Mouse (Mus musculus) right cerebral cortex, postnatal 4 days (tissue): ENCODE data around the gene Phgr1.

Source experiments
- DNase-seq: peaks from one replicate; pipeline ENCODE4 v3.0.0-alpha.2; 2022

Gene Phgr1

GRCm38 (mm10) chr2:118751896-118752791, 20.4 kb upstream of the Phgr1 start:
- no peak for DNase-seq

DNA sequence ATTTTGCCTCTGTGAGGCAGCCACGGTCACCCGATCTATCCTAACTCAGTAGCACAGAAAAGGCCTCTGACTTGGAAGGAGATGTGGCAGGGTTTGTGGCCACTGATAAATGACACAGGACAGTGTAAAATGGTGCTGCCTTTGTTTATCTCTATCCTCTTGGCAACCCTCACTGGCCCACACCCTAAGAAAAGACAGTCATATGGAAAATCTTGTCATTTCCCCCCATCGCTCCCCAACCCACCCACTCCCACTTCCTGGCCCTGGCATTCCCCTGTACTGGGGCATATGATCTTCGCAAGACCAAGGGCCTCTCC, 19.8 kb upstream of the Phgr1 start:
- no peak for DNase-seq

DNA sequence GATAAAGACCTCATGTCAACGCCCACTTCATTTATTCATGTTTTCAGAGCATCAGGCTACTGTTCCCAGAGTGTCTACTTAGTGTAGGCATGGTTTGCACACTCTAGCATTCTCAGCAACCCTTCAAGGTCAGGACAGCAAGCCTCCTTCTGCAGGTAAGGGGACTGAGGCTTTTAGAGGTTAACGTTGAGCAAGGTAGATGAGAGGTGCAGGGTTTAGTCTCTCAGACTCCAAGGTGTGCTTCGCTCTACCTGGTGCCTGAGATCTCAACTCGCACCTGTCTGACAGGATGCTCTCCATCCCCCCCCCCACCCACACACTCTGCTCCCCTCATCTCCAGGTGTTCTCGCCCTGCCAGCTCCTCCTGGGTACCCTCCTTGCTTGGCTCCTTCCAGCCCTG, 18.4 kb upstream of the Phgr1 start:
- DNase-seq: no peak

GRCm38 (mm10) chr2:118755407-118755806, 17.2 kb upstream of the Phgr1 start:
- DNase-seq: no peak

DNA sequence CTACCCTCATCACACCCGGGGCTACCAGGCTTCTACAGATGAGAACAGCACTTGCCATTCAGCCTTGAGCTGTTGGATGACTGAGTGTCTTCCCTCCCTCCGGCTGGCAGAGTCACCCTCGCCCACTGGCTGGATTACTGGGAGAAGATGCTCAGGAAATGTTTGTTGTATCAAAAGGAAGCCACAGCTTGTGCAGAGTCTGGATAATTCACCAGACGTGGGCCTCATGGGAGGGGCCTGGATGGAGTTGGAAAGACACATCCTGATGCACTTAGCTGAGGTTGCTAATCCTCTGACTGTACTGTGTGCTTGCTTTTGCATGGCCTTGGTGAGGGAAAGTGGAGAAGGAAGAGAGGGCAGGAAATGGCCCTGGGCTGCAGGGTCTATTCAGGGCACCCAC, 16.5 kb upstream of the Phgr1 start:
- no peak for DNase-seq

- DNase-seq: peak; percentile 53
These were observed 12.7 kb upstream of the Phgr1 start for GRCm38 (mm10) chr2:118759828-118760227.

DNA sequence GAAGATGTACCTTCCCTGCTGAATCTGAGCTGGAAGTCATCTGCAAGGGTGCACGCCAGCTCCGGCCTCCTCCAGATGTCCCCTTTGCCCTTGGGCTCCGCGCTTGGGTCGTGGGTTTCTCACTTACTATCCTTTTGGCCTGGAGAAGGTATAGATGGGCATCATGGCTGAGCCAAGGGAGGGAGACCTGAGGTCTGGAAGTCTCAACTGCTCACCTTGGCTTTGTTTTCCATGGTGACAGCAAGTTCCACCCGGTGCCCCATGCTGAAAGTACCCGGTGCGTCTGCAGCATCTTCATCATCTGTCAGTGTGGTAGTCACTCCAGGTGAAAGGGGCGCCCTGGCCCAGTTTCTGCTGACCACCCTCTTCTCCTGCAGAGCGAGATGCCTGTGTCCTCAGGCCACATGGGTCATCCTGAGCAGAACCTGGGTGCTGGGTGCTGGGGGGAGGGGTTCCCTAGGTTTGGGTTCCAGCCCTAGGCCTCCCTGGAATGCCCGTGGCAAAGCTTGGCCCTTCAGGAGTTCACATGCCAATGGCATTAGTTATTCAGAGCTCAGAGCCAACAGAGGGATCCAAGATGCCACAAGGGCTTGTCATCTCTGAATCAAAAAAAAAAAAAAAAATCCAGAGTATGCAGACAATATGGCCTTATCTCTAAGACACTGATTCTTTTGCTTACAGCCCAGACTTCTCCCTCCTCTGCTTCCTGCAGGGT, 12.1 kb upstream of the Phgr1 start:
- DNase-seq: no peak

DNA sequence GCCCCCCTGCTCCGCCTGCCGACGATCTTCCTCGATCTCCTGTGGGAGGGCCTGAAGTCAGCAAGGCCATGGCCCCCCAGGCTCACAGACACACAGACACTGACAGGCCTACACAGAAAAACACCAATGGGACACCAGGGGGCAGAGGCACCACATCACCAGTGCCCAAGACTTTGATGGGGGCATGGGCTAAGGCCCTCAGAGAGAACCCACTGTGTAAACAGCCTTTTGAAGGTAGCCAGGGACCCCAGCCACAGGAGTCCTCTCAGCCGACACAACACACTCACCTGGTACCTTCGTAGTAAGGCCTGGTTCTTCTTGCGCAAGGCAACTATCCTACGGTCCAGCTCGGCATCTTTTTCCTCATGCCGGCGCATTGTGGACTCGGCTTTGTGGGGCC, 11.2 kb upstream of the Phgr1 start:
- DNase-seq: no peak

- peak; percentile 81 for DNase-seq
These were observed 10.4 kb upstream of the Phgr1 start, which contains the start of gene Ccdc9b for GRCm38 (mm10) chr2:118761906-118762783. Ccdc9b (minus strand) TSS chr2:118762661.

GRCm38 (mm10) chr2:118762784-118763148, 9.8 kb upstream of the Phgr1 start:
- no peak for DNase-seq

DNA sequence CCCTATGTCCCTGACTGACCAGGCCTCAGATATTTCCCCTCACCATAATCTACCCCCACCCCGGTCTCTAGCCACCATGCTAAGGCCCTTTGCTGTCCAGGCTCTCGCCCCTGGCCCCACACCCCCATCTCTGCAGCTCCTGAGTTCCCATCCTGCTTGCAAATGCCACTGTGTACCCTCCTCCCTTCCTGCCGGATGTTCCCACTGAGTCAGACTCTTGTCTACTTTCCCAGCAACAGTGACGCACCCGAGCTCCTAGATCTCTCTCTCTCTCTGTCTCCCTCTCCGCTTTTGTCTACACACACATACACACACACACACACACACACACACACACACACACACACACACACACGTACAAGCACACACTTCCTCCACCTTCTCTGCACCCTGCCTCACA, 9.1 kb upstream of the Phgr1 start:
- DNase-seq: no peak

DNA sequence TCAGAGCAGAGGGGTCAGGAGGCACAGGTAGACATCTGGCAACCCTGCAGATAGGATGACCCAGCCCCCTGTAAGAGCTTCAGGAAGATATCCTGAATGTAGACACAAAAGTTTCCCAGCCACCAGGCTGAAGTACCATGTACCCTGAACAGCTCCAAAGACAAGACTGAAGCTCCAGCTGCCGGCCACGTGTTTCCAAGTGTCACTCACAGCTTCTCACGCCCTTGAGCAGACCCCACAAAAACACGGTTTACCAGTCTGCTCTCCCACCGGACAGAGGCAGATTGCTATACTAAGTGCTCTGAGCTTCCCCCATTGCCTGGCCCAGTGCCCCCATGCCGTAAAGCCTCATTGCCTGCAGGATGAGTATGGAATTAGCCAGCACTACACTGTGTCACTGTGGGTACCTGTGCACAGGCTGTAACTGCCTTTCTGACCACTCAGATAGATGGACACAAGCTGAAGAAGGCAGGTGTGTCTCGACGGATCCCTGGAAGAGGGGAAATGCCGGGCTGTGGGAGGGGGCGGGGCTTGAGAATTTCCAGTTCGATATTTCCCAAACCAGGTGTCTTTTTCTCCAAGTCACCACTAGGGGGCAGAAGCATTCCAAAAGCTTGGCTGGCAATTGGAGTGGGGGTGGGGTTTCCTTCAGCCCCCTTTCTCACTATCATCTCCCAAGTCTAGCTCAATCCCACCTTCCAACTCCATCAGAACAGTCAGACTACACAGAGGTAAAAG, 8.3 kb upstream of the Phgr1 start:
- peak; percentile 52 for DNase-seq

DNA sequence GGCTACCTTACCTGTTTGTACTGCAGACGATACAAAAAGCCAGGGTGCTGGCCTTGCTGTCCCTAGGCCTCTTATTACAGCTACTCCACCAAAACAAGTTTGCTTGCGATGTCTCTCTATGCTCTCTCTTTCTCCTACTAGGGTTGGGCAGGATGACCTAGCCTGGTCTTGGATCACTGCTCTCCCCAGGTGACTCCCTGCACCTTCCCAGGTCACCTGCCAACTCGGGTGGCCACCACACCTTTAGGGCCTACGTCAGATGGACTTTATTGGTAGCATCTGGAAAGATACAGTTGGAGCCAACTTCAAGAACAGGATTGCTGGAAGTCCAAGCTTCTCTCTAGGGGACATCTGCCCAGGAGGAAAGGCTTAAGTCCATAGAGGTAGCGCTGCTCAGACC, 7.7 kb upstream of the Phgr1 start:
- no peak for DNase-seq

GRCm38 (mm10) chr2:118766041-118767033, 6.2 kb upstream of the Phgr1 start:
- DNase-seq: no peak

DNA sequence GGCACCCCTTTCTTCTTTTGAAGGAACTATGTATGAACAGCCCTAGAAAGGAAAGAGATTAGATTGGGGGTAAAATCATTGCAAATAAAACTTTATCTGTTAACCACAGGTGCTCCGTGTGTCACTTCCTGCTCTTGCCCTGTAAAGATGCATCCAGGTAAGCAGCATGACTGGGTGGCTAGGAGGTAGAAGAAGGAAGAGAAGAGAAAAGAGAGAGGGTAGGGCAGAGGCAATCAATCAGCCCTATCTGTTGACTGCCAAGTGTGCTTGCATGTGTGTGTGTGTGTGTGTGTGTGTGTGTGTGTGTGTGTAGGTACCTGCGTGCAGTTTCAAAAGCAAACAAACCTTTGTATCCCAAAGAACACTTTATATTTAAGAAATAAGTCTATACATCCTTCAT, 2.0 kb downstream of the Phgr1 start:
- no peak for DNase-seq

GRCm38 (mm10) chr2:118775396-118775795, 2.8 kb downstream of the Phgr1 start:
- no peak for DNase-seq

DNA sequence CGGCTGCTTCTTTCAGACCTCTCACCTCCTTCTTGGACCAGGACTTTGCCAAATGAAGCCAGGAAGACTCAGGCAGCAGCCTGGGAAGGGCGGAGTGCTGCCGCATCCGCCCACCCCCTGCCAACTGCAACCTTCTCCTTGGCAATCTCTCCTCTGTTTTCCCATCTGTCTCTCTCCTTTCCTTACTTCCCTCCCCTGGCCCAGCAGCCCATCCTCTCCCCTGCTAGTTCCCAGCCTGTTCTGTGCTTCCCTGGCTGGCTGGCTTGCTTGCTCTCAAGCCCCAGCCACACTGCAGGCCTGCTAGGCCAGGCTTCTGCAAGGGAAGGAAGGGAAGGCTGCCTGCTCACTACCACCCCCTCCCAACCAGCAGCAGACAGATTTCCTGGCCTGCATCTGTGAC, 3.3 kb downstream of the Phgr1 start:
- DNase-seq: no peak

GRCm38 (mm10) chr2:118776295-118776694, 3.7 kb downstream of the Phgr1 start:
- no peak for DNase-seq

DNA sequence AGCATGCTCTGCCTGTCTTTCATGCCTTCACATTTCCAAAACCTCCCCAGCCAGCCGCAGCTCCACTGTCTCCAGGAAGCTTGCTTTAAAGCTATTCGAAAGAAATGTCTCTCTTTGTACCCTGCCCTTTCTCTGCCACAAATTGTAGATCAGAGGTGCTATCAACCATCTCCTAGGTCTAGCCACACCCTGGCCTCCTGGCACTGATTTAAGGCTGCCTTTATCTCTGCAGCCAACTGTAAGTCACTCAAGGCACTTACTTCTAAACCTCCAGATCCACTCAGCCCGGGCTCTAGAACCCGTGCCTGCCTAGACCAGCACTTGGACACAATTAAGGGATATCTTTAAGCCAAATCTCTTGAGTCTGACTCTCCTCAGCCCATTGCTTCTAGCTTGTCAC, 5.8 kb downstream of the Phgr1 start:
- DNase-seq: no peak

- no peak for DNase-seq
These were observed 6.5 kb downstream of the Phgr1 start for GRCm38 (mm10) chr2:118779065-118779464.
